Mouse (Mus musculus): ENCODE results near the gene Trim43a.
"Not testable (repeated sequence)": the region's sequence is repeated elsewhere in the genome, so short reads cannot be mapped to it uniquely, and the experiment has no call there.

GRCm38 (mm10) chr9:88561476-88561875 lies 19.2 kb upstream of the Trim43a start:
- not testable (repeated sequence) for TF ChIP-seq POLR2A (IDR thresholded peaks at IDR 0.05; ENCODE audit: insufficient read length, low read depth); TCF12 (IDR thresholded peaks at IDR 0.05; ENCODE audit: insufficient read depth, poor library complexity, severe bottlenecking); POLR2AphosphoS2 (IDR thresholded peaks at IDR 0.05; ENCODE audit: insufficient read length, low read depth); USF1 (IDR thresholded peaks at IDR 0.05; ENCODE audit: low read depth); SRF (IDR thresholded peaks at IDR 0.05; ENCODE audit: control insufficient read depth, insufficient read length, low read depth); MYOD1 (IDR thresholded peaks at IDR 0.05; ENCODE audit: control insufficient read depth in 1 of 3, insufficient read length in 2 of 3, low read depth in 2 of 3); CEBPB (IDR thresholded peaks at IDR 0.05; ENCODE audit: insufficient read depth, poor library complexity, severe bottlenecking); REST (IDR thresholded peaks at IDR 0.05; ENCODE audit: insufficient read depth, insufficient read length); TCF3 (IDR thresholded peaks at IDR 0.05; ENCODE audit: insufficient read length, low read depth)

All from myocyte (in vitro differentiated cells).